Mouse (Mus musculus): ENCODE data around the gene Adtrp. TPM values are rescaled to one million over a fixed set of nuclear protein-coding genes. Genes with fewer than 3 reads are reported as not detected.

The Adtrp gene
- polyA plus RNA-seq, 1 experiment: not detected

DNA sequence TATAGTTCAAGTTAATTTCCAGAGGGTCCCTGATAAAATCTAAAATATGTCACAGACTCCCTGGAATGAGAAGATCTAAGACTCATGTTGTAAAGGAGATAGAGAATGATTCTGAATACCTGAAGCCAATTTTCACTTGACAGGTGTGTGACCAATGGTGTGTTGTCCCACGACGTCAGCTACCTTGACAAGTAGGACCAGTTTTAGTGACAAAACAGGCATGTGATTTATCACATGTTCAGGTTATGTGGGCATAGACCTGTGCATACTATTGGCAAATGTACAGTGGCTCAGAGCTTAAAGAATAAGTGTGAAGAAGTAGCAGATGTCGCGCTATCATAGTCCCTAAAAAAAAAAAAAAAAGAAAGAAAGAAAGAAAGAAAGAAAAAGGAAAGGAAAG is 38.6 kb upstream of the Adtrp start:
- Histone ChIP-seq H3K4me3 (no peak overlapping the region), H3ac (ENCODE audit: control insufficient read depth, insufficient read length) (no peak overlapping the region), H3K4me2 (ENCODE audit: low read depth) (no peak overlapping the region), H3K79me2 (ENCODE audit: control insufficient read depth, insufficient read depth) (no peaks in the 10 kb centered on the region), H3K27me3 (ENCODE audit: control insufficient read depth, insufficient read depth, insufficient read length) (peaks cover 1% of the 10 kb centered on the region), H3K36me3 (ENCODE audit: control insufficient read depth, insufficient read depth) (no peaks in the 10 kb centered on the region)
- TF ChIP-seq SRF (IDR thresholded peaks at IDR 0.05; ENCODE audit: control insufficient read depth, insufficient read length, low read depth) (no peak), MYOG (IDR thresholded peaks at IDR 0.05; ENCODE audit: control insufficient read depth in 1 of 3, insufficient read depth in 1 of 3, insufficient read length in 2 of 3, low read depth in 2 of 3) (no peak), MYOD1 (IDR thresholded peaks at IDR 0.05; ENCODE audit: control insufficient read depth in 1 of 3, insufficient read length in 2 of 3, low read depth in 2 of 3) (no peak)

DNA sequence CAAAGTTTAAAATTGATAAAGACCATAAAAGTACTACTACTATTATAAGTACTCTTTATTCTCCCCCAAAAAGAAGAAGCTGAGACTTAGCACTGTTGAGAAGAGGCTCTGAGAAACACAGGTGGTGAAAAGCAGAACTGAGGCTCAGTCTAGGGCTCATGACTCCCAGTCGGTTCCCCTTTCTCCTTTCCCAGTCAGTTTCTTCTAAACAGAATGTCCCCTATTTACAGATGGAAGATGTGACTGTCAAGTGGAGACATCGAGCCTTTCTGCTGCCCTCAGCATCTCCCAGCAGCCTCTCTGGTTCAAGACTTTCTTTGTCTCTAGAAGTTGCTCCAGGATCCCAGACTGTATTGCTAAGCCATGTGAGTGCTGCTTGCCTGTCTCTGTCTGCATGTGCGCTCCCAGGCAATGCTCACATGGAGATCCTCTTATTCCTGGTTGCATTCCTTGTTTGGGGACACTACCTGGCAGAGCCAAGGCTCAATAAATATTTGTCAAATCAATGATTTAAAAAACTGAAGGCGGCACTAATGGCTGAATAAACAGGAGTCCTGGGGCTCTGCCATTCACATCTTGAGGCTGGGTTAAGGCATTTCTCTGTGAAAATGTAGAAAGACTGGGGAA is 36.3 kb upstream of the Adtrp start:
- H3K4me3 ChIP-seq: no peak overlapping the region
- H3K4me2 ChIP-seq (ENCODE audit: low read depth): no peak overlapping the region
- no peaks in the 10 kb centered on the region for H3K79me2 ChIP-seq (ENCODE audit: control insufficient read depth, insufficient read depth)
- H3K27me3 ChIP-seq (ENCODE audit: control insufficient read depth, insufficient read depth, insufficient read length): no peaks in the 10 kb centered on the region
- H3ac ChIP-seq (ENCODE audit: control insufficient read depth, insufficient read length): no peak overlapping the region
- no peaks in the 10 kb centered on the region for H3K36me3 ChIP-seq (ENCODE audit: control insufficient read depth, insufficient read depth)
- TF ChIP-seq POLR2A (IDR thresholded peaks at IDR 0.05; ENCODE audit: insufficient read length, low read depth) (no peak), TCF3 (IDR thresholded peaks at IDR 0.05; ENCODE audit: insufficient read length, low read depth) (no peak), CEBPB (IDR thresholded peaks at IDR 0.05; ENCODE audit: insufficient read depth, poor library complexity, severe bottlenecking) (no peak)

DNA sequence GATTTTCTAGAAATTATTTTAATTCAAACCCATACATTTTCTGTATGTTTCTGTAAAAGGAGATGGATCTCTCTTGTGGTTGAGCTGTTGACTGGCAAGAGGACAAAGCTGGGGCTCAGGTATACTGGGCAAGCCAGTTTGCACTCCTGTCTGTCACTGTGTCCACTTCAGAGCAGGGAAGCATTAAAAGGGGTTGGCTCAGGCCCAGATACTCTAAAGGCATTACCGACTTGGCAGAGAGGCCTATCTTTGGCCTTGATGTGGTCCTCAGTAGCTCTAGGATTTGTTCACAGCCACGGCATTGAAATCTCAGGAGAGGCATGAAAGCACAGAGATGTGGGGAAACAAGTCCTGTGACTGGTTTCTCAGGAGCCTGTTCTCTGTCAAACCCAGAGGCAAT is 33.7 kb upstream of the Adtrp start:
- TF ChIP-seq TCF3 (IDR thresholded peaks at IDR 0.05; ENCODE audit: insufficient read length, low read depth) (no peak), TCF12 (IDR thresholded peaks at IDR 0.05; ENCODE audit: insufficient read depth, poor library complexity, severe bottlenecking) (no peak), USF1 (IDR thresholded peaks at IDR 0.05; ENCODE audit: low read depth) (no peak), POLR2AphosphoS2 (IDR thresholded peaks at IDR 0.05; ENCODE audit: insufficient read length, low read depth) (no peak), SRF (IDR thresholded peaks at IDR 0.05; ENCODE audit: control insufficient read depth, insufficient read length, low read depth) (no peak), MYOG (IDR thresholded peaks at IDR 0.05; ENCODE audit: control insufficient read depth in 1 of 3, insufficient read depth in 1 of 3, insufficient read length in 2 of 3, low read depth in 2 of 3) (no peak), REST (IDR thresholded peaks at IDR 0.05; ENCODE audit: insufficient read depth, insufficient read length) (no peak), E2F4 (IDR thresholded peaks at IDR 0.05; ENCODE audit: insufficient read depth) (no peak), MYOD1 (IDR thresholded peaks at IDR 0.05; ENCODE audit: control insufficient read depth in 1 of 3, insufficient read length in 2 of 3, low read depth in 2 of 3) (no peak), POLR2A (IDR thresholded peaks at IDR 0.05; ENCODE audit: insufficient read length, low read depth) (no peak), MAX (IDR thresholded peaks at IDR 0.05; ENCODE audit: low read depth) (no peak), CEBPB (IDR thresholded peaks at IDR 0.05; ENCODE audit: insufficient read depth, poor library complexity, severe bottlenecking) (no peak)
- no peak overlapping the region for H3K4me2 ChIP-seq (ENCODE audit: low read depth)
- H3K27me3 ChIP-seq (ENCODE audit: control insufficient read depth, insufficient read depth, insufficient read length): no peaks in the 10 kb centered on the region
- no peaks in the 10 kb centered on the region for H3K36me3 ChIP-seq (ENCODE audit: control insufficient read depth, insufficient read depth)
- no peak overlapping the region for H3K4me3 ChIP-seq
- no peak overlapping the region for H3ac ChIP-seq (ENCODE audit: control insufficient read depth, insufficient read length)
- H3K79me2 ChIP-seq (ENCODE audit: control insufficient read depth, insufficient read depth): no peaks in the 10 kb centered on the region

DNA sequence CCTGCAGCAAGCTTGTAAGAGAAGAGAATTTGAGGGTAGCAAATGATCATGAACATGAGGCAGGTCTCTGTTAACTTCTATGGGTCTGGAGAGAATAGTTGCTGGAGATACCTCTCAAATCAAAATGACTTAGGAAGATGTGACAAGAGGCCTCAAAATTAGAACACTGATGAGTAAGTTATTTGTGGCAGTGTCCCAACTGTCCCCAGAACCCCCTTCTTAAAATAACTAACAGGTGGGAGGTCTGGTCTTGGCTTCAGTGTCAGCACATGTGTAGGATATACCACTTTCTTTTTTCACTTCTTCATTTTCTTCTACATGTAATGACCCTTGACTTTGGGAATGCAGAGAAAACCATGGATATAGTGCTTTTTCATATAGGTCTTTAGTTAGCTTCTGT is 33.0 kb upstream of the Adtrp start:
- Histone ChIP-seq H3K79me2 (ENCODE audit: control insufficient read depth, insufficient read depth) (no peaks in the 10 kb centered on the region), H3K36me3 (ENCODE audit: control insufficient read depth, insufficient read depth) (no peaks in the 10 kb centered on the region), H3K4me2 (ENCODE audit: low read depth) (no peak overlapping the region), H3K27me3 (ENCODE audit: control insufficient read depth, insufficient read depth, insufficient read length) (no peaks in the 10 kb centered on the region), H3K4me3 (no peak overlapping the region), H3ac (ENCODE audit: control insufficient read depth, insufficient read length) (no peak overlapping the region)
- TF ChIP-seq REST (IDR thresholded peaks at IDR 0.05; ENCODE audit: insufficient read depth, insufficient read length) (no peak), TCF3 (IDR thresholded peaks at IDR 0.05; ENCODE audit: insufficient read length, low read depth) (no peak), POLR2A (IDR thresholded peaks at IDR 0.05; ENCODE audit: insufficient read length, low read depth) (no peak), CEBPB (IDR thresholded peaks at IDR 0.05; ENCODE audit: insufficient read depth, poor library complexity, severe bottlenecking) (no peak), TCF12 (IDR thresholded peaks at IDR 0.05; ENCODE audit: insufficient read depth, poor library complexity, severe bottlenecking) (no peak), E2F4 (IDR thresholded peaks at IDR 0.05; ENCODE audit: insufficient read depth) (no peak), USF1 (IDR thresholded peaks at IDR 0.05; ENCODE audit: low read depth) (no peak)

DNA sequence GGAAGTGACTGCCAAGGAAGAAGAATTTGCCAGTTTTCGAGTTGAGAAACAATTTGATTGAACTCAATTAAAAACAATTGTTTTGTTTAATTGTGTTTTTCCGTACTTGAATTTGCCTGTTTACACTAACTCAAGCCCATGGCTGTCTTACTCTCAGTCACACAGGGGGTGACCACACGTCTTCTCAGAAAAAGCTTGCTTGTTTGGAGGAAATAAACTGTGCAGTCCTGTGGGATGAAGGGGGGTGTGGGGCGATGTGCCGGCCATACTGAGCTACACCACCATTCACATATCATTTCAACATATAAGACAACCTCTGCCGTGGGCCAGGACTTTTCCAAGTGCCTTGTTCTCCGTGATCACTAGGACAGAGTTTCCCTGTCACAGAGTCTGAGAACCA is 25.2 kb upstream of the Adtrp start:
- no peaks in the 10 kb centered on the region for H3K36me3 ChIP-seq (ENCODE audit: control insufficient read depth, insufficient read depth)
- no peak overlapping the region for H3K4me3 ChIP-seq
- H3K27me3 ChIP-seq (ENCODE audit: control insufficient read depth, insufficient read depth, insufficient read length): peaks cover 4% of the 10 kb centered on the region
- no peak overlapping the region for H3K4me2 ChIP-seq (ENCODE audit: low read depth)
- TF ChIP-seq USF1 (IDR thresholded peaks at IDR 0.05; ENCODE audit: low read depth): no peak
- TF ChIP-seq MYOG (IDR thresholded peaks at IDR 0.05; ENCODE audit: control insufficient read depth in 1 of 3, insufficient read depth in 1 of 3, insufficient read length in 2 of 3, low read depth in 2 of 3): no peak
- TF ChIP-seq E2F4 (IDR thresholded peaks at IDR 0.05; ENCODE audit: insufficient read depth): no peak
- no peak for TF ChIP-seq CEBPB (IDR thresholded peaks at IDR 0.05; ENCODE audit: insufficient read depth, poor library complexity, severe bottlenecking)
- no peak for TF ChIP-seq POLR2AphosphoS2 (IDR thresholded peaks at IDR 0.05; ENCODE audit: insufficient read length, low read depth)
- TF ChIP-seq MYOD1 (IDR thresholded peaks at IDR 0.05; ENCODE audit: control insufficient read depth in 1 of 3, insufficient read length in 2 of 3, low read depth in 2 of 3): no peak
- TF ChIP-seq TCF3 (IDR thresholded peaks at IDR 0.05; ENCODE audit: insufficient read length, low read depth): no peak
- no peak for TF ChIP-seq REST (IDR thresholded peaks at IDR 0.05; ENCODE audit: insufficient read depth, insufficient read length)
- no peak for TF ChIP-seq SRF (IDR thresholded peaks at IDR 0.05; ENCODE audit: control insufficient read depth, insufficient read length, low read depth)
- TF ChIP-seq POLR2A (IDR thresholded peaks at IDR 0.05; ENCODE audit: insufficient read length, low read depth): no peak
- no peak for TF ChIP-seq MAX (IDR thresholded peaks at IDR 0.05; ENCODE audit: low read depth)
- TF ChIP-seq TCF12 (IDR thresholded peaks at IDR 0.05; ENCODE audit: insufficient read depth, poor library complexity, severe bottlenecking): no peak
- no peak overlapping the region for H3ac ChIP-seq (ENCODE audit: control insufficient read depth, insufficient read length)
- no peaks in the 10 kb centered on the region for H3K79me2 ChIP-seq (ENCODE audit: control insufficient read depth, insufficient read depth)
